Mouse (Mus musculus) testis, postnatal 14 days (tissue): ENCODE measurements around the gene Phospho1.

ENCODE experiments used
- DNase-seq: peaks from one replicate; pipeline ENCODE4 v3.0.0; 2021; ENCODE audit warnings: low spot score

Gene Phospho1

DNA sequence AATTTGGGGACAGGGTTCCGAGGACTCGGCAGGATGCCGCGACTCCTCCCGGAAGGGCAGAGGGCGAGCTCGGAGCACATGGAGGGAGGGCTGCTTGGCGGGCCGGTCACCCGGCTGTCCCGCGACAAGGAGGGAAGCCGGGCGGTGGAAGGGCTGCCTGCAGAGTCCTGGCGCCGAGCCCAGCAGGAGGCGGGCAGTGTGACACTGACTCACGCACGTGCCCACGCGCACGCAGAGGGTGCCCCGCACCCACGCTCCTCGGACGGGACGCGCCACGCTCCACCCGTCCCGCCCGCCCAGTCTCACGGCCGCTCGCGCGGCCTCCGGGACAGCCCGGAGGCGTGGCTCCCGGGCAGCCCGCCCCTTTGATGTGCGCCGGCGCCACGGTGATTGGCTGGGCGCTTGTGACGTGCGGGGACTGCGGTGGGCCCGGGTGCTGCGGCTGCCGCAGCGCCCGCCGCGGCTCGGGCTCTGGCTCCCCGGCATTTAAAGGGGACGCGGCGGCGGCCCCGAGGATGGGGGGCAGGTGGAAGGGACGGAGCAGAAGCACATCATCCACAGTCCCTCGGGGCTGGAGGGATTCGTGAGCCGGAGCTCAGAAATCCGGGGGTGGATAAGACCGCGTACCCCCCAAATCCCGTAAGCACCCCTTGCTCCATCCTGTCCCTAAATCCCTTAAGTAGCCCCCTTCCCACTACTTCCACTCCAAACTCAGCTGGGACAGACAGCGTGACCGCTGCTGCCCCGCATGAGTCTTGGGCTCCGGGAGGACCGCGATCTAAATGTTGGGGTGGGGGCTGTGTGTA is at the start of gene Phospho1:
Gene Phospho1, plus strand, starts transcription at position 429 of the 806 bp plus-strand sequence.
- DNase-seq: peak; percentile 92

DNA sequence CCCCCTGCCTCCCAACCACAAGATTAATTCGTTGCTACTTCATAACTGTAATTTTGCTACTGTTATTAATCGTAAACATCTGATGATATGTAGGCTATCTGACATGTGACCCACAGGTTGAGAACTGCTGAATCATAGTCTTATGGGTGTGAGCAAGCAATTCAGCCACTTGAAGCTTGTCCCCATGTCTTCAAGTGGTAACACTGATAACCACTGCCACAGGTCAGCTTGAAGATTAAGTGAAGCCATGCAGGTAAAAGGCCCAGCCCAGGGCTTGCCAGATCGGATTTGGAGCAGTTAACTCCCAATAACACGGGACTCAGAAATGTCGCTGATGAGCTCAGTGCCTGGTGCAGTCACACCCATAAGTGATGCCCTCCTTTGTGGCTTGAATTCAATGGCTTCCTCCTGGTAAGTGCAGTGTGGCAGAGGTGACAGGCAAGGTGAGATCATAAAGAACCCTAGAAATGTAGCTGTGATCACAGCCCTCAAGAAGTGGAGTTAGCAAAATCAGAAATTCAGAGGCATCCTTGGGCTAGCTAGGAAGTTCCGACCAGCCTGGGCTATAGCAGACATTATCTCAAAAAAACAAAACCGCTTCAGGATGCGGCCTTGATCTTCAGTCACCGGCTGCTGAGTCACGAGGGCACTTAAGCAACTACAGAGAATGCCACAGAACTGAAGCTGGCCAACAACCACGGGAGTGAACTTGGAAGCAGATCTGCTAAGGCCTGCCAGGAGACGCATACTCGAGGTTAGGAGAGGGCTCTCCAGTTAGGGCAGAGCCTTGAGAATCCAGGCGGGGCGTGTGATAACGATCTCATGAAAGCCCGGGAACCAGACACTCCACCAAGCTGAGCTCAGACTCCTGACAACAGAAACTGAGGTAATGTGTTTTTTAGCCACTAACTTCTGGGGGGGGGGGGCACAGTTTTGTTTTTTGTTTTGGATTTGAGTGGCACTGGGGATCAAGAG is 46.7 kb upstream of the Phospho1 start:
- DNase-seq: peak; percentile 79

DNA sequence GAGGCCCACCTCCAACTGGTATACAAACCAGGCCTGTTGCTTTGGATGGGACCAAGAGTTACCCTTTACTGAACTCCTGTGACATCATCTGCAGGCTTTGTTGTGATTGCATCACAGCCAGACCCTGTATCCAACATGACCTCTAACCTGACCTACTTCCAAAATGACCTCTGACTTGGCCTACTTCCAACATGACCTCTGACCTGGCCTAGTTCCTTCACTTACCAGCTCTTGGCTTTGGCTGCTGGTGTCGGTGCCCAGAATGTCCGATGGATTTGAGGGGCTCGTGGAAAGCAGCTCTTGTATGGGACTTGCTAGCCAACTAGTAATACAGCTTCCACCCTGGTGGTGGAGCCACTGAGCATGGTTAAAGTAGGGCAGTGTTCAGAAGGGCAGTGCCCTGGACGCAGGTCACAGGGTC is 45.5 kb upstream of the Phospho1 start:
- no peak for DNase-seq

DNA sequence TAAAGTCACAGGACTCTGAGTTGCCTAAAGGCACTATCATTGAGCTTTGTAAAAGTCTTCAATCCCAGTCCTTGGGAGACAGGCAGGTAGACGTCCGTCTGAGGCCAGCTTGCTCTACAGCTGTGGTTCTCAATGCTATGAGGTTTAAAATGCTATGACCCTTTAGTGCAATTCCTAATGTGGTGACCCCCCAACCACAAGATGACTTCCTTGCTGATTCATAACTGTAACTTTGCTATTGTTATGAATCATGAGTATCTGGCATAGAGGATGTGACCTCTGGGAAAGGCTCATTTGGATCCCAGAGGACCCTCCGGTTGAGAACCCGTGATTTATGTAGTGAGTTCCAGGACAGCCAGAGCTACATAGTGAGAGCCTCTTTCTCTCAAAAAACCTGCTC is 44.9 kb upstream of the Phospho1 start:
- no peak for DNase-seq

DNA sequence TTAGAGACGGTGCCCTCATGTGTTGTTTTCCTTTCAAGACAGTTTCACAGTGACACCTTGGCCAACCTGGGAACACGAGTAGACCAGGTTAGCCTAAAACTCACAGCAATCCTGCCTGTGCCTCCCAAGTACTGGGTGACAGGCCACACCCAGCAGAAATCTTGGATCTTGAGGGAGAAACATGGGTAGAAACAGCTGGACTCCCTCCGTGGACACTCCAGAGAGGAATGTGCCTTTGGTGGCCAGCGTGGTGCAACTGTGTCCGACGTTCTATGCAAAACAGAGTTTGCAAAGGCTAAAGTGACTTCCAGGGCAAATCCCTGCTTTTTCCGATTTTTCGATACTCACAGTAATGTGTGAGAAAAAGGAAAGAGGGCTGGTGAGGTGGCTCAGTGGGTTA is 43.8 kb upstream of the Phospho1 start:
- DNase-seq: no peak

DNA sequence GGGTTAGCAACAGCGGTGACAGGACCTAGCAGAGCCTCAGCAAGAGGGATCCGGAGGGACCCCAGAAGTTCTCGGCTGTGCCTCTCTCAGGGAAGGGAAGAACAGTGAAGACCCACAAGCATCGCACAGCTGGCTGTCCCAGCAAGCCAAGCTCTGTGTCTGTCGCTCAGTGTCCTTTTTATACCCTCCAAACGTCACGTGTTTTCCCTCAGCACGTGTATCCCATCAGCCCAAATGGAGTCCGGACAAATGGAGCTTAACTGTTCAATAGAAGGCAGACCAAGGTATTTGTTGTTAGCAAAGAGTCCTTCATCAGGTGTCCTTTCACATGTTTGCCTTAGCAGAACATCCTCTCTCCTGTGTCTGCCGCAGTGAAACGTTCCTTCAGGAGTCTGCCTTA is 42.7 kb upstream of the Phospho1 start:
- no peak for DNase-seq

DNA sequence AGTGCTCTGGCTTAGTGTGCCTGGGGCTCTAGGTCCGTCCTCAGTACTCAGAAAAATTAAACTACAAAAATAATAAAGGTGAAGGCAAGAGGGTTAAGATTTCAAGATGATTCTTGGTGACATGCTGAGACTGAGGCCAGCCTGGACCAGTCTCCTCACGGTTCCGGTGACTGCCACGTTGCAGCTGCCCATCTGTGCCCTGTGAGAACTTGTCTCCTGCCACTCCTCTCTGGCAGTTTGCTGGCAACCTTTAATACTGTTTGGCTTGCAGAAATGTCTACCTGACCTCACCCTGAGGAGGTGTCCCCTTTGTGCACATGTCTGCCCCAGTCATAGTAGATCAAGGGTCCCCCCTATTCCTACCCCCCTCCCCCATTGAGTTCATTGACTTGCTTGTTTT is 40.8 kb upstream of the Phospho1 start:
- no peak for DNase-seq

DNA sequence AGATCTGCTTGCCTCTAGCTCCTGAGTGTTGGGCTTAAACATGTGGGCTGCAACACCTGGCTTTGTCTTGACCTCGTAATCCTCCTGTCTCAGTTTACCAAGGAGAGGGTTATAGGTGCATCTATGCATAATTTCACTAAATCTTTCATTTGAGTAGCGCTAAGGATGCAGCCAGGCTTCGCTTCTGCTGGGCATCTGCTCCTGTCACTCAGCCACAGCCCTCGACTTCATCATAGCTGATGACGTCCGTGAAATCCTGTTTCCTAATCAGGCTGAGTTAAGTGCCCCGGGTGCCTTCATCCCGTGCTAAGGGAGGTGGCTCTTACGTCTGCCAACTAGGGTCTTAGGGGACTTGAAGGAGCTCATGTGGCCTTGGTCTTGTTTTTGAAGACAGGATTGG is 40.3 kb upstream of the Phospho1 start:
- no peak for DNase-seq

DNA sequence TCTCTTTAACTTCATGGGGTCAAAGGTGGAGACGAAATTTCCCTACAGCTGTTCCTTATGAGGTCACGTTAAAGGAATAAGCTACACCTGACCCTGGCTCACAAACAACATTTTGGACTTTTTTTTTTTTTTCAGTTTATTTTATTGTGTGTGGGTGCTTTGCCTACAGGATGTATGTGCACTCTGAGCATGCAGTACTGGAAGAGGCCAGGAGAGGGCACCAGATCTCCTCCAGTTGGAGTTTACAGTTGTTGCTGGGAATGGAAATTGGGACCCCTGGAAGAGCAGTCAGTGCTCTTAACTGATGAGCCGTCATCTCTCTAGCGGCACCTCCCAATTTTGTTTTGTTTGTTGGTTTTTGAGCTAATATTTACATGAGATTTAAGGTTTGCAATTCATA is 38.6 kb upstream of the Phospho1 start:
- peak; percentile 51 for DNase-seq

DNA sequence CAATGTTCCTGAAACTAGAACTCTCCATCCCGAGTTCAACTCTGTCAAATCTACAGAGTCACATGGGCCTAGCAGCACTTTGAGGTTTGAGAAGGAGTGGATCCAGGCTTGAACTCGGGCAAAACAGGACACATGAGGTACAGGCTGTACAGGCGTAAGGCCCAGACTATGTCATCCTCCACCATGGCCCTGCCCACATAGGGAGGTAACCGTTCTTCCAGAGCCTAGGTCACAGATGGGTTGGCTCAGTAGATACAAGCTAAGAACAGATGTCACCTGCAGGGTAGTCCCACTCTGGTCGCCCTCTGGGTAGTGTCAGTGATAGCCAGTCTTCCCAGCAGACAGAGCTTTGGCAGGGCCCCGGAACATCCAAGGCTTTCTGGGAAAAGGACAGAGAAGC is 37.8 kb upstream of the Phospho1 start:
- no peak for DNase-seq

DNA sequence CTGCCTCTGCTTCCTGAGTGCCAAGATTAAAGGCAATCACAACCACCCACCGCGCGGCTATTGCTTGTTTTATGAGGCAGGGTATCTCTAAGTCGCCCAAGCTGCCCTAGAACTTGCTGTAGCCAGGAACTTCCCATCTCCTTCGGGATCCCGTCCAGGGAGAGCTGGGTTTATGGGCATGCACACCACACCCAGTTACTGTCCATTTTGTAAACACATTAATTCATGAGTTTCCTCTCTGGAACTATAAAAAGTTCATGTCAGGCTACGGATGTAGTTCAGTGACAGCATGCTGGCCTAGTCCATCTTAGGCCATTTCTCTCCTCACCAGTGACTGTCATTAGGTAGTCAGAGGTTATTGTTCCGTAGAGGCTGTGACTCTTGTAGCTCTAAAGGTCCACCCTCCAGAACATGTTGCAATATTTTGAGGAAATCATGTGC is 34.8 kb upstream of the Phospho1 start:
- DNase-seq: no peak

DNA sequence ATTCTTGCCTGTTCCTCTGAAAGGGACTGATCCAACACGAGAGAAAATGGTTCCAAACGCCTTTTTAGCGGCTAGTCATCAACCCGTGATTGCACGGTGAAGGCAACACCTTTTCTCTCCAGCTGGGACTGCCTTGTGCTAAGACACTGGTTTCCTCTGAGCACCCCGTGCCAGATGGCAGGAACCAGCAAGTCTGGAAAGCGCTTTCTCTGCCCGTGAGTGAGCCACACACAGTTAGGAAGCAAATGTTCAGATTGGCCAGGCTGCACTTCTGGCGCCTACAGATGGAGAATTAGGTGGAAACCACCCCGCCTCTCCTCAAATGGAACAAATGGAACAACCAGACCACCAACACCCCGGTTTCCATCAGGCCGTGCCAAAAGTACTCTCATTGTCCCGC is 32.5 kb upstream of the Phospho1 start:
- DNase-seq: no peak

DNA sequence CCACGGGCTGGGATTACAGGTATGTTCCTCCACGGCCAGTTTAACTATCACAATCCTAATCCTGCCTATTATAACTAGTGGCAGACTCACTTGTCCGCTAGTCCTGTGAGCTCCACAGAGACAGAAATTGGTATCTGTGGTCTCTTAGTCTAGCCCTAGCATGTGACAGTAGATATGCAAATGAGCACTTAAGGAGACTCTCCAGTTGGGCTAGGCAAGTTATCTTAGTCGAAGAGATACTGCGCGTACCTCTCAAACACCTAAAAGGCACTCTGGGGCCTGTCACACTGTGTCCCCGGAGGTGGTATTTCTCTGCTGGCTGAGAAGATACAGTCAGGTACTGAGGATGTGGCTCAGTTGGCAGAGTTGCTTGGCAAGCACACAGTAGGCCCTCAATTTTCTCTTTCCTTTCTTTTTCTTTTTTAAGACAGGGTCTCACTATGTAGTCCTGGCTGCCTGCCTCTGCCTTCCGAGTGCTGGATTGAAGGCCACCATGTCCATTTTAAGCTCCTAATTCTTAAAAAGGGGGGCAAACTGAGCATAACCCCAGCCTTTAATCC is 31.3 kb upstream of the Phospho1 start:
- DNase-seq: no peak

DNA sequence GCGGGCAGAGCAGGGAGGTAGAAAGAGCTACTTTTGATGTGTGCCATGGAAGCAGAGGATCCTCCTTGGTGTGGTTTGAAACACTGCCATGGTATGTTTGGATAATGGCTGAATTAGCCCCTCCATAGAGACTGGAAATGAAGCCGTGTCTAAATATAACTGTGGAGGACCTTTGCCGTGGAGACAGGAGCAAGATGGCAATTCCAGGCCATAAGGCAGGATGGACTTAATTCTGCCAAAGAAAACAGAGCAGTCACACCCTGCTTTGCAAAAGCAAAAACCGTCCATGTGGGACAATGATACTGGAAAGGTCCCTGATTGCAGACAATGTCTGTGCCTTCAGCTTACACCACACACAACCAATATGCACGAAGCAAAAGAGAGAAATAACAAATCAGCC is 30.1 kb upstream of the Phospho1 start:
- no peak for DNase-seq

DNA sequence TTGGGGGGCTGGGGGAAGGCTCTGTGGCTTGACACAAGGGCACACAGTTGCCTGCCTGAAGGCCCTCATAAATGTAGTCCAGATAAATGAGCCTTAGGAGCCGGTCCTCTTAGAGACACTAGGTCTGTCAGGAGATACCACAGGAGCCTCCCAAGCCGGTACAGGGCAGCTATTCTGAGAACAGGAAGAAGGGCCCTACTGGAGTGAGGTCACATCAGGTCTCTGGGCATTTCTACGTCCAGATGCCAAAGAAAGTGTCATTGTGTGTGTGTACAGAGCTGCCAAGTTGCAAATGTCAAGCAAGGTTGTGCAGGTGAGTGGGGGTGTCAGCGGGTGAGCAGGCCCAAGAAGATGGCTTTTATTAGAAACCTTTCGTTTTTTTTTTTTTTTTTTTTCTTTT is 28.7 kb upstream of the Phospho1 start:
- peak; percentile 46 for DNase-seq

DNA sequence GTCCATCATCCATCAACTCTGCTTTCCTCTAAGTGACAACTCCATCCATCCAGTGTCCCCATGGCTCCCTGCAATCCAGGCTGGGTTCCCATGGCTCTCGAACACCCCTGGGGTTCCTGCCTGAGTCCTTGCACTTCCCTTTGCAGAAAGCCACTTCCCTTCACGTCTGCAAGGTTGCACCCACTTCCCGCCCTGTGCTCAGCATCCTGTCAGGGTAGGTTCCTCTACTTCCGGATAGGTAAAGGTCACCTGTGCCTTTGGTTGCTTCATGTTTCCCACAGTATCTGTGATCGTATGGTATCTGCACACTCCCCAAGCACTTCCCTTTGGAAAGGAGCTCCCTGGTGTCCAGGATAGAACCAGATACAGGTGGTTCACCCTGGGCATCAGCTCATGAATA is 19.3 kb upstream of the Phospho1 start:
- no peak for DNase-seq

DNA sequence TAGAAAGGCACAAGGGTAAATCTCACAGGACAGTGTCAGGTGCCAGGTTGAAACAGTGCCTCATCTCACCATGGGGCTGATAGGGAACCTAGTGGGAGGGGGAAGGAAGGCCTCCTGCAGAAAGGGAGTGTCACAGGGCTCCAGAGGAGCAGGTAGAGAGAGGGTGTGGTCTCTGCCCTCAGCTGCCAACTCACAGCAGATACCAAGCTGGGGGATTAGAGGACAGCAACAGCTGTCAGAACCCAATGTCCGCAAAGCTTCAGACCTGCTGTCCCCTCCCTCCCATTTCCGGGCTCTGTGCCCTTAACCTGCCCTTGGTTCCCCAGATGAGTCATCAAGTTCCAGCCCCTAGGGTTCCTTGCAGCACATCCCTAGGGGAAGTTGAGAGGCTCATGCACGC is 18.8 kb upstream of the Phospho1 start:
- no peak for DNase-seq

DNA sequence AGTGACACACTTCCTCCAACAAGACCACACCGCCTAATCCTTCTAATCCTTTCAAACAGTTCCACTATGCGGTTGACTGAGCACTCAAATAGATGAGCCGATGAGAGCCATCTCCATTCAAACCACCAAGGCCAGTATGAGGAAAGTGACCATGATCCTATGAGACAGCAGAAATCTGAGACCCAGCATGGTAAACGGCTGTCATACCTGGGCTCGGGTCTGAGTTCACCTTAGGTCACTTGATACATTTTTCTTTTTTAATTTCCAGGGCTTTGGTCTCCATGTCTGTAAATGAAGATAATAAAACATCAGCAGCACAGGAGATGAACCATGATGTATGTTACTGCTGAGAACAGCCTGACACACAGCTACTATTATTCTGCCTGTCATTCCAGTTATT is 16.4 kb upstream of the Phospho1 start:
- DNase-seq: no peak

DNA sequence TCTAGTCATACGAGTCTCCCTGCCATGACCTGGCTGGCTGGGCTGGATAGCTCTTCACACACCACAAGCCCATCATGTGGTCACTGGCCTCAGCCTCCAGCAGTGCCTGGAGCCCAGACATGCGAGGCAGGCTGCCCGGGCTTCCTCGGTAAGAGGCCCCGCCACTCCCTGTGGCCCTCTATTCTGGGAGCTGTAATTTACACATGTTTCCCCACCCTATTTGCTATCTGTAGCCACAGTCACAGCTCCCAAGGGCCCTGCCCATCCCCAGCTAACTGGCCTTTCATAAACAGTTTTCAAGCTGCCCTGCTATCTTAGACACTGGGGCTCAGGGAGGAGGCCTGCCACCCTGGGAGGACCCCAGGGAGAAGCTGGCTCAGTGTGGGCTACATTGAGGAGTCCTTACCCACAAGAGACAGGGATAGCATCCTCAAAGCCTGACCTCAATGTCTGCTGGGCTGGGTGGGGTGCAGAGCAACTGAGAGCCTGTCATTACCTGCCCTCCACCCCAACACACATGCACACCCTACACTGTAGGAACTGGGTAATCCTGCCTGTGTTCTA is 15.8 kb upstream of the Phospho1 start:
- no peak for DNase-seq

DNA sequence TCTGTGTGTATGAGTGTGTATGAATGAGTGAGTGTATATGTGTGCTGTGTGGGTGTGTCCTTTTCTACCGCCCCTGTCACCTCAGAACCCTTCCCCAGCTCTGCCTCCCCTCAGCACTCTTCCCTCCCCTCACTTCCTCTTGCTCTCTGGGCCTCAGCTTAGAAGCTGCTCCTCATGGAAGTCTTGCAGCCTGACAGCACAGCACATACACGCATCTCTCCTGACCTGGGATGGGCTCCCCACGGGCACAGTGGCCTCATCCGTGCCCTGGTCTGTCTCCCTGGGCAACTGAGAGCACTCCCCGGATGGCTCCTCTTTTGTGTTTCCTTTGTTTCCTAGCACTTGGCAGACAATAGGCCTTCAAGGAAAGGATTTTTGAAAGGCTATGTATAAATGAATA is 14.7 kb upstream of the Phospho1 start:
- DNase-seq: no peak

DNA sequence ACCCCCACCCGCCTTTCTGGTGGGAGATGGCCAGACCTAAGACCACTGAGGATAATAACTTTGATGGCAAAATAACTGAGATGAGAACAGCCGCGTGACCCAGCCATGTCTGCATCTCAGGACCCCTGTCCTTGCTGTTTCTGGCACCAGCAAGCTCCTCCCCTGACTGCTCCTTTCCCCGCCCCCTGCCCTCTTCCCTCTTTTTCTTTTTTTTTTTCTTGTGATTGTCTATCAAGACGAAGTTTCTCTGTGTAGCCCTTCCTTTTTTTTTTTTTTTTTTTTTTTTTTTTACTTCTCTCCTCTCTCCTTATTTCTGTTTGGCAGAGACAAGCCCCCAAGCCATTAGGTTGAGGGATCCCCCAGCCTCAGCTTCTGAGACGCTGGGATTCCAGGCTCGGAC is 13.5 kb upstream of the Phospho1 start:
- DNase-seq: no peak

DNA sequence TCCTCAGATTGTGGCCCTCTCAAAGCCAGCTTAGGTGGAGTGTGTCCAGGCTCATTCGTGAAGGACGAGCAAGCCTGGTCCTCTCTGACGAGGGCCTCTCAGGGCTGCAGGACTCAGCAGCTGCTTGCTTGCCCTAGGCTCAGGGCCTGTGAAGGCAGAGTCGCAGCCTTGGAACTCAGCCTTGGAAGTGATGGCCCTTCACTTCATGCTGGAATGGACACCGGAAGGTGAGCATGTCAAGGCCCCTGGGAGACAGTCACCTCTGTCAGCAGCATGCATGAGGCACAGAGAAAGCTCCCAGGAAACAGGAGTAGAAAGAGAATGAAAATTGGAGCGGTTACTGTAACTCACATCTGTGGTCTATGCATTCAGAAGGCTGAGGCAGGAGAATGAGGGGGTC is 12.6 kb upstream of the Phospho1 start:
- DNase-seq: no peak
